Mouse (Mus musculus): ENCODE measurements at regions not wholly inside any gene's neighbourhood (a gene's known extent, or its start where the extent isn't known, plus 50 kb on each side); places are given as distances from the start of the nearest gene placed in this dataset.

DNA sequence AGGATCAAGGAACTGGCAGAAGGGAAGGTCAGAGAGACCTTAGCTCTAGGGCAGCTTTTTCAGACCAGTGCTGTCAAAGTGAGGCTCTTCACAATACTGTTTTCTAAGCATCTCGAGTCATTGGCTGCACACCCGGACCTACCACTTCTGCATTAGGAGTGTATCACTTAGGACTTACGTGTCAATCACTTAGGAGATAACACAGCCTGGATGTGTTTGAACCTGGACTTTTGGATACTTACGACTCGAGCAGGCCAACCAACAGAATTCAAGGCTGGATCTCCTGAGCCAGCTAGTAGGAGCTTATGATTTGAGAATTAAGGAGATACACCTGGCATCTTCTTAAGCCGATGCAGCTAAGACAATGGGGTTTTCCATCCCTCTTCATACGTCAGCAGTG lies 132.2 kb upstream of the Max start:
- no peak for TF ChIP-seq CTCF (IDR thresholded peaks at IDR 0.05; ENCODE audit: low read depth, low read length)
- TF ChIP-seq TAL1 (conservative IDR thresholded peaks at IDR 0.05; ENCODE audit: low read depth, low read length): no peak
- no peak for TF ChIP-seq GATA1 (IDR thresholded peaks at IDR 0.05; ENCODE audit: borderline replicate concordance, low read length)
- TF ChIP-seq POLR2AphosphoS5 (IDR thresholded peaks at IDR 0.05; ENCODE audit: insufficient replicate concordance, low read depth, low read length): no peak
